Mouse (Mus musculus): ENCODE data around the gene Esp36.
"Not testable (repeated sequence)": the region's sequence is repeated elsewhere in the genome, so short reads cannot be mapped to it uniquely, and the experiment has no call there.

Esp36 gene

DNA sequence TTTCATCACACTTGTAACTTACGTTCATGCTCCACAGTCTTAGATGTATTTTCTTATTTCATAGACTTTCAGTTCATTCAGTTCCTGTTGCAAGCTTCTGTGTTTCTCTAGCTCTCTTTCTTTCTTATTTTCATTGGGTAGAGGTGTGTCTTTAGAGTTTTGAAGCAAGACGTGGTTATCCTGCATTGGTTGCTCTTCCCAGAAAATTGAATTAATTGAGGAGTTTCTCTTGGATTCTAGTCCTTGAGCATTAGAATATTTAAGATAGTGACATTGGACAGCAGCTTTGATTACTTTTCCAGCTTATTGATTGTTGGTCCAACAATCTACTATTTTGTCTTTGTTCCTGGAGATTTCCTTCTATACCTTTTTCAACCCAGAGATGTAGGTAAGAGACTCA is at the start of gene Esp36:
Esp36 (minus strand) TSS at position 101 of the 400 bp plus-strand sequence.
- DNase-seq (ENCODE audit: low spot score) = no peak

DNA sequence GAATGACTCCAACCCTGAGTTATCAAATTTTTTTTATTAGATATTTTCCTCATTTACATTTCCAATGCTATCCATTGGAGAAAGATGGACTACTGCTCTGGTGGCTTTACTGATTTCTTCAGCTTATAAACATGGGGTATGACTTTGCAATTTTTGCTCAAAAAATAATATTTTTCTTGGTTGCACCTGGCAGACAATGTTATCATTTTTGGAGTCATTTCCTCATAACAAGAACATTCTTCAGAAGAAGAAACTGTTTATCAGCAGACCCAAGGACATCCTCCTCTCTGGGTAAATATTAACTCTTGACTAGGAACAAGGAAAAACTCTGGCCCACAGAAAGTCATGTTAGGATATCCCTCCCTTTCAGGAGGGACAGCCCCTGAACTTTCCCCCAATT is 36.2 kb upstream of the Esp36 start:
- not testable (repeated sequence) for DNase-seq (ENCODE audit: low spot score)

DNA sequence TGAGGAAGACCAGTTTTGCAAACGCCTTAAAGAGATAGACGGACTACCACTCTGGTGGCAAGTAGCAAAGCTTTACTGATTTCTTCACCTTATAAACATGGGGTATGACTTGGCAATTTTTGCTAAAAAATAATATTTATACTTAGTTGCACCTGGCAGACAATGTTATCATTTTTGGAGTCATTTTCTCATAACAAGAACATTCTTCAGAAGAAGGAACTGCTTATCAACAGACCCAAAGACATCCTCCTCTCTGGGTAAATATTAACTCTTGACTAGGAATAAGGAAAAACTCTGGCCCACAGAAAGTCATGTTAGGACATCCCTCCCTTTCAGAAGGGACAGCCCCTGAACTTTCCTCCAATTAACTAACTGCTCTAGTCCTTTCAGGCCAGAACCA is 30.7 kb upstream of the Esp36 start:
- DNase-seq (ENCODE audit: low spot score) = no peak

DNA sequence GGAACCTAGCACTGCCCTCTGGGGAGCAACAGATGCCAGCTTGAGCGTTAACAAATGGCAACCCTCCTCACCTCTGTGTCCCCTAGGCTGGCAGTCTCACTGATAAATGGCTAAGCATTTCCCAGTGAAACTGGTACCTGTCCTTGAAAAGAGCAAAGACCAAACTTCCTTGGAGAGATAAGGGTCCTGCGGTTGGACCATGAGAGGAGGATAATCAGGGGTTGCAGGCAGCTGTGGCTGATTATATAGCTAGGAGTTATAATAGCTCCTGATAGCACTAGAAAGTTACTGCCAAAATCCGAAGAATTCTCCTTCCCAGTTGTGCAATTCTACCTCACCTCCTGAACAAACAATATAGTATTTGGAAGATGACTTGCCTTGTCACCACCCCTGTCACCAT is 13.8 kb downstream of the Esp36 start:
- no peak for DNase-seq (ENCODE audit: low spot score)

- no peak for DNase-seq (ENCODE audit: low spot score)
Observed at GRCm38 (mm10) chr17:38391821-38392220, 28.2 kb downstream of the Esp36 start.

Measured in lung, postnatal 25 days (tissue).